Mouse (Mus musculus) heart, adult 2 months (tissue): Measurements from ENCODE around the gene Kyat1.

Experiments
- CTCF ChIP-seq: fragments of 200-600 bp; IDR thresholded peaks from 2 replicates; pipeline ENCODE4 v1.8.1; 2022; ENCODE audit warnings: antibody characterized with exemption, mild to moderate bottlenecking, moderate library complexity
- EP300 ChIP-seq: fragments of 200-500 bp; IDR thresholded peaks from 2 replicates; pipeline ENCODE4 v1.6.1; 2011; ENCODE audit warnings: low read depth, low read length, control low read depth; ENCODE audit not compliant: insufficient read depth

DNA sequence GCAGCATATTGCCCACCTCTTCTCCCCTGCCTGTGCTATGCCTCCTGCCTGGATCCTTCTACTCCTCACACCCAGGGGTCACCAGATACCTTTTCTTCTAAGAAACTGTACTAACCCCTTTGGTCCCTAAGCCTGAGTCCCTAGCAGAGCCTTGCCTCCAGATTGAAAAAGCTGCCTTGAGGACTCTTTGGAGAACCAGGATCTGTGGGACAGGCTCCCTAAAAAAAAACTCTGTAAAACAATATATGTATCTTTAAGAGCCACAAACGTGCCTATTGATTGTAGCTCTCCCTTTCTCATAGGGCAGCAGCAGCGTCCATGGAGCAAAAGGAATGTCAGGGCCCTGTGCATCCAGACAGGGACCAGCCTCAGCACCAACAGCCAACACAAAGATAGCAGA lies 34.6 kb upstream of the Kyat1 start, which contains the start of gene Gm28035:
- 0 out of 2 replicates have a peak, but pooled peaks have one; percentile 3 for TF ChIP-seq CTCF
- TF ChIP-seq EP300 = no peak
